Mouse (Mus musculus) mature B cell (primary cell): Measurements from ENCODE around the gene Ermard.
"Not testable (repeated sequence)": the region's sequence is repeated elsewhere in the genome, so short reads cannot be mapped to it uniquely, and the experiment has no call there.

Source experiments
- in situ Hi-C: fragments of 300-500 bp; cut with MboI; formaldehyde crosslinking; loops from 2 replicates; pipeline ENCODE4 v1.14.3; 2019

Gene Ermard

DNA sequence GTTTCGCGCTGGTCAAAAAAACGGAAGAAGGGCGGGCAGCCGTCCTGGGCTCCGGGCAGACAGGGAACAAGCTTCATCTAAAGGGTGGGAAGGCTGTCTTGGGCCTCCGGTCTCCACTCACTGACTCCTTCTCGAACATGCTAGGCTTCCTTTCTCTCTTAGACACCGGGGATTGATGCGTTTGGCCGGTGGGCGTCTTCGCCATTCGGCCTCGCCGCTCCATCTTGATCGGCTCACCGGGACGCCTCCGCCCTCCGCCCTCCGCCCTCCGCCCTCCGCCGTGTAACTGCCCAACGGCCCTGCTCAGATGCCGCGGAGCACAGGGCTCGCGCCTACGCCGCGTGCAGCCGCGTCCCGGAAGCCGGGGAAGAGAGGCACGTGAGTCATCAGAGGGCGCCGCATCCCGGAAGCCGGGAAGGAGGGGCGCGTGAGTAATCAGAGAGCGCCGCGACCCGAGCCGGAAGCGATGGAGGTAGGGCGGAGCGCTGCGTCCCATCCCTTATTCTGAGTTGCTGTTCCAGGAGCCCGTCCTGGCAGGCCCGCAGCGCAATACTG, at the start of gene Ermard, which contains the start of the genes Tcte3 and Gm3448:
TSS of gene Ermard (plus strand) at position 34 of the 555 bp plus-strand sequence.
TSS of gene Tcte3 (minus strand) at position 314 of the 555 bp plus-strand sequence.
TSS of gene Gm3448 (minus strand) at position 363 of the 555 bp plus-strand sequence.
- in situ Hi-C loops = not testable (repeated sequence)

DNA sequence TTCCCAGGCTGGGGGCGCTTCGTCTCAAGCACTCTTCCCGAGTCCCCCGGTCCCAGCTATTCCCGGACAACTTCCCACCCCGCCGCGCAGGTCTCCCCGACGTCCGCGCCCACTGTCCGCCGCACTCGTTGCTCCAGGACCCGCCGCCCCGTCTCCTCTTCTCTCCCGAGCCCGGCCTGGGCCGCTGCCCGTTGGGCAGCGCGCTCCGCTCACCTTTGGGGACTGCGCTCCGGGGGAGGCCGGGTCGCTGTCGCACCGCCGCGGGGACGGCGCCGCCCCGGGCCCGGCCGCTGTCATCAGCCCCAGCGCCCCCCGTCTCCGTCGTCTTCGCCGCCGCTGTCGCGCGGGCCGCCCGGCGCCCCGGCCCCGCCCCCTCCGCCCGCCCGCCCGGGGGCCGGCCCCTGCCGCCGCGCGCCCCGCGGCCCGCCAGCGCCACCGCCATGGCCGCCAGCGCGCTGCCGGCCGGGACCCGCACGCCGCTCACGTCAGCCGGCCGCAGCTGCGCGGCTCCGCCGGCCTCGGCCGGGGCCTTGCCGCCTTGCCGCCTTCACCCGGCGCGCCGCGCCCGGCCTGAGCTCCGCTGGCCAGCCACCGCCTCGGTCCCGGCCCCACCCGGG, 48.4 kb upstream of the Ermard start:
- in situ Hi-C loops = not testable (repeated sequence)

DNA sequence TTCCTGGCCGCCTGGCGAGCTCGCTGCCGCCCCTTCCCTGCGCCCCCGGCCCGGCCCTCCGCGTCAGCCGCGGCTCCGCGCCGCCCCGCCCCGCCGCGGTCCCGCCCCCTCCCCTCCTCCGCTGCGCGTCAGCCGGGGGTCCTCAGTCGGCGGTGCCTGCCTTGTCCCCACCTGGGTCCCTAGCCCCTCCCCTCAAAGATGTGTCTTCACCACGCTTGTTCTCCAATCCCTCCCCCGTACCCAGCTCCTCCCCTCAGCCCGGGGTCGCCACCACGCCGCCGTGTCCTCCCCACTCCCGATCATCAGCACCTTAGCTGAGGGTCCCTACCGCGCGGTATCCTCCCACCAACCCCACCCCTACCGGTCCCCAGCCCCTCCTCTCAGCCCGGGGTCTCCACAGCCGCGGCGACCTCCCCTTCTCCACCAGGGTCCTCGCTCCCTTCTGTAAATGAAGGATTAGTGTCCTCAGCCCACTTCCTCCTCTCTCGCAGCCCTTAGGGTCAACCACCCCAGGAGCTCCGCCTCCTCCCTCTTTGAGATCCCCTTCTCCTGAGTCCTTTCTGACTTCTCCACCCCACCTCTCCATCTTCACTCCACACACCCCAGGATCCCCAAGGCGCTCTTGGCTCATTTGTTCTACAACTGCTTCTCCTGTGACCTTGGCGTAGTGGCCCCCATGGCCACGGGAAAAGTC, 47.7 kb upstream of the Ermard start:
- in situ Hi-C loops = not testable (repeated sequence)

DNA sequence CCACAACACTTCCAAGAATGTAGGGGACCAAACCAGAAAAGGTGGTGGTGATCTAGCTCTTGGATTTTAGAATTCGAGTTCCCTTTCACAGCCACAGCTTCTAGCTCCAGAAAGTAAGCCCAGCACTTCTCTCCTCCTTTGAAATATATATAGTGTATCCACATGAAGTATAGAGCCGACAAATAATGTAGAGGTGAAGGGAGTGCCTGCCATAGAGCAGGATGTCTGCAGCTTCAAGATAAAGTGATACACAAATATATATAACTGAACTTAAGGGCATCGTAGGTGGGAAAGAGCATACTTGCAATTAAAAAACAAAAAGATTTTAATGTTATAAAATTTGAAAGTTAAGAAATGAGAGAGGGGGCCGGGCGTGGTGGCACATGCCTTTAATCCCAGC, 46.9 kb upstream of the Ermard start:
- in situ Hi-C loops = not testable (repeated sequence)

DNA sequence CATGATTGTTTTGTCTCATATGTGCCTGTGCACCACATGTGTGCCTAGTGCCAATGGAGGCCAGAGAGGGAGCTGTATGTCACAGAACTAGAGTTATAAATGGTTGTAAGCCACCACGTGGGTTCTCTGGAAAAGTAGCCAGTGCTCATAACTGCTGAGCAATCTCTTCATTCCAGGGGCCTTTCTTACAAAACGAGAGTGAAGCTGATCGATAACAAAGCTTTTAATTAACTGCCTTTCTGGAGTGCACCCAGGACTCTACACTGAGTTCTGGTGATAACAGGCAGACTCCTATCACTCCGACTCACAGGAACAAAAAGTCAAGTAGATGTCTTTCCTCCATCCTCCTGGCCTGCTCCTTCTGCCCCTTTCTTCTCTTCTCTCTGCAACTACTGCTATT, 41.0 kb upstream of the Ermard start:
- in situ Hi-C loops = not testable (repeated sequence)

DNA sequence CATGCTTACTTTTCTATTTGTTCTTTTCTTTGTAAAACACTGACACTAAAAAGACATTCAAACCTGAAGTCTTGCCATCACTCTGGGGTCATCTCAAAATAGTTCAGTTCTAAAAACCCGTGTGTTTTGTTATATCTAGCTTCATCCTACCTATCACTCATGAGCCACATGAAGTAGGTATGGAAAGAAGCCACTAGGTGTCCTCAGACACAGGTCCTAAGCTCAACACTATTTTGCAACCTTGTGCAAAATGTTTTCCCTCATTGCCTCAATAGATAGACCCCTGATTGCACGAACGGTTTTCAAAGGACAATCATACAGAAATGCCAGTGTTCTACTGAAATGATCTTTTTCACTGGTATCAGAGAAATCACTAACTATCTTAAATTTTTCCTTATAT, 31.9 kb upstream of the Ermard start:
- in situ Hi-C loops = not testable (repeated sequence)

DNA sequence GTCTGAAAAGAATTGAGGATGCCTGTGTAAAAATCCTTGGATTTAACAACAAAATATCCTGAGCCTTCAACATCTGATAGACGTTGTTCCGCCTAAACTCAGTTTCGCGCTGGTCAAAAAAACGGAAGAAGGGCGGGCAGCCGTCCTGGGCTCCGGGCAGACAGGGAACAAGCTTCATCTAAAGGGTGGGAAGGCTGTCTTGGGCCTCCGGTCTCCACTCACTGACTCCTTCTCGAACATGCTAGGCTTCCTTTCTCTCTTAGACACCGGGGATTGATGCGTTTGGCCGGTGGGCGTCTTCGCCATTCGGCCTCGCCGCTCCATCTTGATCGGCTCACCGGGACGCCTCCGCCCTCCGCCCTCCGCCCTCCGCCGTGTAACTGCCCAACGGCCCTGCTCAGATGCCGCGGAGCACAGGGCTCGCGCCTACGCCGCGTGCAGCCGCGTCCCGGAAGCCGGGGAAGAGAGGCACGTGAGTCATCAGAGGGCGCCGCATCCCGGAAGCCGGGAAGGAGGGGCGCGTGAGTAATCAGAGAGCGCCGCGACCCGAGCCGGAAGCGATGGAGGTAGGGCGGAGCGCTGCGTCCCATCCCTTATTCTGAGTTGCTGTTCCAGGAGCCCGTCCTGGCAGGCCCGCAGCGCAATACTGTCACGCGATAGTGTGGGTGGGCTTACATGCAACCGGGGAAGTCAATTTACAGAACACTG, 31.1 kb upstream of the Ermard start, which contains the start of gene Gm3435:
TSS of gene Gm3435 (plus strand) at position 471 of the 708 bp plus-strand sequence.
- in situ Hi-C loops = not testable (repeated sequence)

DNA sequence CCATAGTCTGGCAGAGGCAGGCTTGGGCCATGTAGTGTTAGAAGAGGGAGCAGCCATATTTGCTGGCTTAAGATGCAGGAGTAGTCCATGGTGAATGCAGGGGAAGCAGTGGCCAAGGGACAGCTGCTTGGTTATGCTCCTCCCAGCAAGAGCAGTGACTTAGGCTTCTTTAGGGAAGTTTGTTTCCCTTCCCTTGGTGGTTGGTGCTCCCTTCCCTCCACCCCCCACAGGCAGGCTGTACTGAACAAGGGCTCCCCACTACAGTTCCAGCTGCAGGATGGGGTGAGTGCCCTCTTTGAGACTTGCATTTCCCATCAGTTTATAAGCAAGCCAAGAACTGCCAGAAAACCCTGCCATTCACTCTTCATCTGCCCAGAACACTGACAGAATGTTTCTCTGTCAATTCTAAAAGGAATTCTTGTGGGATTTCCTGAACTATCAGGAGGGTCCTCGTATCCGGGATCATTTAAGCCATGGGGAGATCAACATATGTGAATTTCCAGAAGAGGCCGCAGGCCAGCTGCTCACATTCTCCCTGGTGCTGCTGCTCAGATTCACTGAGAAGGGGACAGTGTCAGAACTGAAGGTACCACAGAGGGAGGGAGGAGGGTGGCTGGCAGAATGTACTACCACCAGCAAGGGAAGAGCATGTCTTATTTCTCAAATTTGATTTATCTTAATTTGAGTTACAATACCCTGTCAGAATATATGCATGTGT, 19.3 kb upstream of the Ermard start:
- in situ Hi-C loops = not testable (repeated sequence)

DNA sequence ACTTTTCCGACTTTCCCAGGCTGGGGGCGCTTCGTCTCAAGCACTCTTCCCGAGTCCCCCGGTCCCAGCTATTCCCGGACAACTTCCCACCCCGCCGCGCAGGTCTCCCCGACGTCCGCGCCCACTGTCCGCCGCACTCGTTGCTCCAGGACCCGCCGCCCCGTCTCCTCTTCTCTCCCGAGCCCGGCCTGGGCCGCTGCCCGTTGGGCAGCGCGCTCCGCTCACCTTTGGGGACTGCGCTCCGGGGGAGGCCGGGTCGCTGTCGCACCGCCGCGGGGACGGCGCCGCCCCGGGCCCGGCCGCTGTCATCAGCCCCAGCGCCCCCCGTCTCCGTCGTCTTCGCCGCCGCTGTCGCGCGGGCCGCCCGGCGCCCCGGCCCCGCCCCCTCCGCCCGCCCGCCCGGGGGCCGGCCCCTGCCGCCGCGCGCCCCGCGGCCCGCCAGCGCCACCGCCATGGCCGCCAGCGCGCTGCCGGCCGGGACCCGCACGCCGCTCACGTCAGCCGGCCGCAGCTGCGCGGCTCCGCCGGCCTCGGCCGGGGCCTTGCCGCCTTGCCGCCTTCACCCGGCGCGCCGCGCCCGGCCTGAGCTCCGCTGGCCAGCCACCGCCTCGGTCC, 17.0 kb upstream of the Ermard start:
- in situ Hi-C loops = not testable (repeated sequence)

DNA sequence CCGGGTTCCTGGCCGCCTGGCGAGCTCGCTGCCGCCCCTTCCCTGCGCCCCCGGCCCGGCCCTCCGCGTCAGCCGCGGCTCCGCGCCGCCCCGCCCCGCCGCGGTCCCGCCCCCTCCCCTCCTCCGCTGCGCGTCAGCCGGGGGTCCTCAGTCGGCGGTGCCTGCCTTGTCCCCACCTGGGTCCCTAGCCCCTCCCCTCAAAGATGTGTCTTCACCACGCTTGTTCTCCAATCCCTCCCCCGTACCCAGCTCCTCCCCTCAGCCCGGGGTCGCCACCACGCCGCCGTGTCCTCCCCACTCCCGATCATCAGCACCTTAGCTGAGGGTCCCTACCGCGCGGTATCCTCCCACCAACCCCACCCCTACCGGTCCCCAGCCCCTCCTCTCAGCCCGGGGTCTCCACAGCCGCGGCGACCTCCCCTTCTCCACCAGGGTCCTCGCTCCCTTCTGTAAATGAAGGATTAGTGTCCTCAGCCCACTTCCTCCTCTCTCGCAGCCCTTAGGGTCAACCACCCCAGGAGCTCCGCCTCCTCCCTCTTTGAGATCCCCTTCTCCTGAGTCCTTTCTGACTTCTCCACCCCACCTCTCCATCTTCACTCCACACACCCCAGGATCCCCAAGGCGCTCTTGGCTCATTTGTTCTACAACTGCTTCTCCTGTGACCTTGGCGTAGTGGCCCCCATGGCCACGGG, 16.4 kb upstream of the Ermard start:
- in situ Hi-C loops = not testable (repeated sequence)

DNA sequence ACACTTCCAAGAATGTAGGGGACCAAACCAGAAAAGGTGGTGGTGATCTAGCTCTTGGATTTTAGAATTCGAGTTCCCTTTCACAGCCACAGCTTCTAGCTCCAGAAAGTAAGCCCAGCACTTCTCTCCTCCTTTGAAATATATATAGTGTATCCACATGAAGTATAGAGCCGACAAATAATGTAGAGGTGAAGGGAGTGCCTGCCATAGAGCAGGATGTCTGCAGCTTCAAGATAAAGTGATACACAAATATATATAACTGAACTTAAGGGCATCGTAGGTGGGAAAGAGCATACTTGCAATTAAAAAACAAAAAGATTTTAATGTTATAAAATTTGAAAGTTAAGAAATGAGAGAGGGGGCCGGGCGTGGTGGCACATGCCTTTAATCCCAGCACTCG, 15.5 kb upstream of the Ermard start:
- in situ Hi-C loops = not testable (repeated sequence)

DNA sequence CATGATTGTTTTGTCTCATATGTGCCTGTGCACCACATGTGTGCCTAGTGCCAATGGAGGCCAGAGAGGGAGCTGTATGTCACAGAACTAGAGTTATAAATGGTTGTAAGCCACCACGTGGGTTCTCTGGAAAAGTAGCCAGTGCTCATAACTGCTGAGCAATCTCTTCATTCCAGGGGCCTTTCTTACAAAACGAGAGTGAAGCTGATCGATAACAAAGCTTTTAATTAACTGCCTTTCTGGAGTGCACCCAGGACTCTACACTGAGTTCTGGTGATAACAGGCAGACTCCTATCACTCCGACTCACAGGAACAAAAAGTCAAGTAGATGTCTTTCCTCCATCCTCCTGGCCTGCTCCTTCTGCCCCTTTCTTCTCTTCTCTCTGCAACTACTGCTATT, 9.6 kb upstream of the Ermard start:
- in situ Hi-C loops = not testable (repeated sequence)

DNA sequence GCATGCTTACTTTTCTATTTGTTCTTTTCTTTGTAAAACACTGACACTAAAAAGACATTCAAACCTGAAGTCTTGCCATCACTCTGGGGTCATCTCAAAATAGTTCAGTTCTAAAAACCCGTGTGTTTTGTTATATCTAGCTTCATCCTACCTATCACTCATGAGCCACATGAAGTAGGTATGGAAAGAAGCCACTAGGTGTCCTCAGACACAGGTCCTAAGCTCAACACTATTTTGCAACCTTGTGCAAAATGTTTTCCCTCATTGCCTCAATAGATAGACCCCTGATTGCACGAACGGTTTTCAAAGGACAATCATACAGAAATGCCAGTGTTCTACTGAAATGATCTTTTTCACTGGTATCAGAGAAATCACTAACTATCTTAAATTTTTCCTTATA, 553 bp upstream of the Ermard start:
- in situ Hi-C loops = not testable (repeated sequence)

DNA sequence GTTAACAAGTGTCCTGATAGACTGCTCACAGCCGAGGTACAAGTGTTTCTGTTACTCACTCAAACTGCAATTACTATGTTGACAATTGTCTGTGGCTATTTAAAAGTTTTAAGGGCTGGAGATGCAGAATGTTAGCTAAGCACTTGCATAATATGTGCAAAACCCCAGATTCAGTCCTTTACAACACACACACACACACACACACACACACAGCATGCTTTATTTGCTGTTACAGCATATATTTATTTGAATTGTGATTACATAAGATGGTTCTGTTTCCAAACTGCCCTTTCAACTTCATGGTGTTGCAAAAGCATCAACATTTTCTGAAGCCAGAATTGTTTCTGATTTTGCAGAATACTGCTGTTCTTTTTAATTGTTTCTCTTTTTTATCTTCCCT, 9.3 kb downstream of the Ermard start:
- in situ Hi-C loops = loop anchor here (25.0 kb wide), 3 partner anchors 113 to 412 kb away; partner anchors contain the start of genes 1600012H06Rik, Dll1, Fam120b and Wdr27

DNA sequence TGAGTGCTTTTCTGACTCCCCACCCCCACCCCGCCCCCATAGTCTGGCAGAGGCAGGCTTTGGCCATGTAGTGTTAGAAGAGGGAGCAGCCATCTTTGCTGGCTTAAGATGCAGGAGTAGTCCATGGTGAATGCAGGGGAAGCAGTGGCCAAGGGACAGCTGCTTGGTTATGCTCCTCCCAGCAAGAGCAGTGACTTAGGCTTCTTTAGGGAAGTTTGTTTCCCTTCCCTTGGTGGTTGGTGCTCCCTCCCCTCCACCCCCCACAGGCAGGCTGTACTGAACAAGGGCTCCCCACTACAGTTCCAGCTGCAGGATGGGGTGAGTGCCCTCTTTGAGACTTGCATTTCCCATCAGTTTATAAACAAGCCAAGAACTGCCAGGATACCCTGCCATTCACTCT, 11.8 kb downstream of the Ermard start:
- in situ Hi-C loops = loop anchor here (25.0 kb wide), 3 partner anchors 115 to 410 kb away; partner anchors contain the start of genes 1600012H06Rik, Dll1, Fam120b and Wdr27

DNA sequence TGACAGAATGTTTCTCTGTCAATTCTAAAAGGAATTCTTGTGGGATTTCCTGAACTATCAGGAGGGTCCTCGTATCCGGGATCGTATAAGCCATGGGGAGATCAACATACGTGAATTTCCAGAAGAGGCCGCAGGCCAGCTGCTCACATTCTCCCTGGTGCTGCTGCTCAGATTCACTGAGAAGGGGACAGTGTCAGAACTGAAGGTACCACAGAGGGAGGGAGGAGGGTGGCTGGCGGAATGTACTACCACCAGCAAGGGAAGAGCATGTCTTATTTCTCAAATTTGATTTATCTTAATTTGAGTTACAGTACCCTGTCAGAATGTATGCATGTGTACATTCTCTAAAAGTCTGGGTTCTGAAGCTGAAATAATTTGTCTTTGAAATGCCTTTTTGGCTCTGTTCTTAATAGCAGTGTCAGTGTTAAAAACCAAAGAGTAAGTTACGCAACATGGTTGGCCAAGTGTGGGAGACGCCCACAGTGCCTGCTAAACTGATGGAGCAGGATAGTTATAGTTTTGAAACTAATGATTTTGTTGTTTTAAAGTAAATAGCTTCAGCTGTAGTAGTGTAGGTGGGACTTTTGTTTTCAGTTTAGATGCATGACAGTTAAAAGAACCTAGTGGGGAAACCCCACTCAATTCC, 12.3 kb downstream of the Ermard start:
- in situ Hi-C loops = loop anchor here (25.0 kb wide), 3 partner anchors 116 to 409 kb away; partner anchors contain the start of genes 1600012H06Rik, Dll1, Fam120b and Wdr27

DNA sequence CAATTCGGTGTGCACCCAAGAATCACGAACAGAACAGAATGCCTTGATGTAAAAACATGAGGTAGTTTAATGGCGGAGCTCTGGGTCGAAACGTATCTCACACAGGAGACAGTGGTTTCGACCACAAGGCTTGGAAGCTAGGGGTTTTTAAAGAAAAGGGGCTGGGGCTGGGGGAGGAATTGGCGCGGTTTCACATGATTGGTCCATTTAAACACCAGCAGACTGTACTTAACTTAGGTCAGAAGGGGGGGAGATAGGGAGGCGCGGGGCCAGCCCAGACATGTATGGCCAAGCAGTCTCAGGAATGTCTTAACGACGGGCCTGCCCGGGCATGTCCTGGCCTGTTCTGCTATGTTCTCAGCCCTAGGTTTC, 12.8 kb downstream of the Ermard start:
- in situ Hi-C loops = loop anchor here (25.0 kb wide), 3 partner anchors 117 to 408 kb away; partner anchors contain the start of genes 1600012H06Rik, Dll1, Fam120b and Wdr27

DNA sequence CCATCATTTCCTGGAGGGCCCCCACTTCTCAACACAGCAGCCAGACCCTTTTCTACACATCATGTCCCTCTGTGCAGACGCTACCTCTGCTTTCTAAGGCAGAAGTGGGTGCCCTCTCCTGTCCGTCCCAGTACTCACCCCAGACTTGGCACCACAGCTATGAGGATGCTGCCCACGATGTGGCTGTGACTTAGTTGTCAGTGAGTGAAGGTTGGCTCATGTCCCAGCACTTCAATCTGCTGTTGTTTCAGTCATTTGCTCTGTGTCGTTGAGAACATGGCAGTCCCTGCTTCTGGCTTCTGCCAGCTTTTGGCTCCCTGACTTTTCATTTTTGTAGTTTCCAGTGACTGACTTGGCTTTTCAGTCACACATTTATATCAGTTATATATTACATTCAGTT, 14.9 kb downstream of the Ermard start:
- in situ Hi-C loops = loop anchor here (25.0 kb wide), 3 partner anchors 119 to 406 kb away; partner anchors contain the start of genes 1600012H06Rik, Dll1, Fam120b and Wdr27

DNA sequence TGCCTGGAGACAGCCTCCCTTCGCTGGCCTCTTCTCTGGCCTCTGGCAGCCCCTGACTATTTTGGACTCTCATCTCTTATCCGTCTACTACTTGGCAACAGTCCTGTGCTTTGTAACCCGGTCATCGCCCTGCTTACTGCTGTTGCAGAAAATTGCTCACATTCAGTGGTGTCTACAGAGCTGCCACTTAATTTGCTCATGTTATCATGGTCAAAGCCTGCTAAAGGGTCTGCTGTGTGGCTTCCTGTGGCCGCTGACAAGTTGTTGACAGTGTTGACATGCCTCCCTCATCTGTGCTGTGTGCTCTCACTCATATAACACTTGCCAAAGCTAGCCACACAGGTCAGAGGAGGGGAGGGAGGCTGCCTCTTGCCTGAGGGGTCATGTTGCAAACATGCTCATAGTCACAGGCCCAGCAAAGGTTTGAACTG, 17.2 kb downstream of the Ermard start:
- in situ Hi-C loops = loop anchor here (25.0 kb wide), 3 partner anchors 121 to 404 kb away; partner anchors contain the start of genes 1600012H06Rik, Dll1, Fam120b and Wdr27
